Mouse (Mus musculus) olfactory bulb, adult 2 months (tissue): Measurements from ENCODE around the gene Ankrd44.

ENCODE experiments used
- CTCF ChIP-seq: fragments of 200-500 bp; IDR thresholded peaks from 2 replicates; pipeline ENCODE4 v1.5.1; 2012; ENCODE audit warnings: low read depth, mild to moderate bottlenecking, low read length, moderate library complexity; ENCODE audit not compliant: insufficient read depth
- POLR2A ChIP-seq: fragments of 200-500 bp; IDR thresholded peaks from 2 replicates; pipeline ENCODE4 v1.6.1; 2012; ENCODE audit warnings: mild to moderate bottlenecking, low read depth, low read length, moderate library complexity; ENCODE audit not compliant: insufficient read depth

- TF ChIP-seq POLR2A (no peak), CTCF (no peak)
Observed at GRCm38 (mm10) chr1:54902689-54903246, 23.4 kb downstream of the Ankrd44 start.
